Mouse (Mus musculus) heart, embryonic 14.5 days (tissue): ENCODE measurements around the gene Zfp36l1. TPM values are rescaled to one million over a fixed set of nuclear protein-coding genes. Genes with fewer than 3 reads are reported as not detected.
A peak's percentile ranks its signal among the peaks of the same experiment; 100 is the strongest.

Experiments used
- ATAC-seq: fragments of 200-750 bp; cut with Nextera tagmentation; 2 replicates; pipeline ENCODE4 v1.8.0; 2017; ENCODE audit warnings: low read depth, moderate TSS enrichment; ENCODE audit not compliant: insufficient number of reproducible peaks, insufficient read depth, low FRiP score
- H3K27ac ChIP-seq, 2 experiments: fragments of 200-500 bp in 1 of 2; fragments of 300-500 bp in 1 of 2; sonication (generic) in 1 of 2; replicated peaks in 1 of 2; 2 replicates each; pipeline ENCODE4 v1.5.1; 2012 to 2014; ENCODE audit warnings: low read depth in 2 of 2, low read length in 2 of 2, control low read depth in 1 of 2, mild to moderate bottlenecking in 1 of 2, mixed read lengths in 1 of 2; ENCODE audit not compliant: control insufficient read depth in 1 of 2, insufficient read depth in 1 of 2
- H3K27me3 ChIP-seq: fragments of 300-500 bp; sonication (generic); 2 replicates; pipeline ENCODE4 v1.6.1; 2014; ENCODE audit warnings: mild to moderate bottlenecking, low read length, control low read depth; ENCODE audit not compliant: control insufficient read depth, insufficient read depth
- H3K36me3 ChIP-seq: fragments of 300-500 bp; sonication (generic); 2 replicates; pipeline ENCODE4 v1.6.1; 2014; ENCODE audit warnings: mild to moderate bottlenecking, control low read depth, low read length, mixed read lengths; ENCODE audit not compliant: control insufficient read depth, insufficient read depth
- H3K4me1 ChIP-seq, 2 experiments: fragments of 200-500 bp in 1 of 2; fragments of 300-500 bp in 1 of 2; sonication (generic) in 1 of 2; 2 replicates each; pipeline ENCODE4 v1.6.1; 2012 to 2014; ENCODE audit warnings: low read length in 2 of 2, control low read depth in 1 of 2, mixed read lengths in 1 of 2; ENCODE audit not compliant: control insufficient read depth in 2 of 2, insufficient read depth in 2 of 2
- H3K4me2 ChIP-seq: fragments of 300-500 bp; sonication (generic); 2 replicates; pipeline ENCODE4 v1.6.1; 2014; ENCODE audit warnings: mild to moderate bottlenecking, low read length
- H3K4me3 ChIP-seq, 2 experiments: fragments of 200-500 bp in 1 of 2; fragments of 300-500 bp in 1 of 2; sonication (generic) in 1 of 2; 2 replicates each; pipeline ENCODE4 v1.5.1; 2012 to 2014; ENCODE audit warnings: low read length in 2 of 2, mild to moderate bottlenecking in 2 of 2, control low read depth in 1 of 2, low read depth in 1 of 2, moderate library complexity in 1 of 2; ENCODE audit not compliant: control insufficient read depth in 1 of 2, insufficient read depth in 1 of 2
- H3K9ac ChIP-seq: fragments of 300-500 bp; sonication (generic); 2 replicates; pipeline ENCODE4 v1.6.1; 2014; ENCODE audit warnings: mild to moderate bottlenecking, low read length
- H3K9me3 ChIP-seq: fragments of 300-500 bp; sonication (generic); 2 replicates; pipeline ENCODE4 v1.6.1; 2016; ENCODE audit warnings: low read length, control low read depth; ENCODE audit not compliant: control insufficient read depth
- WGBS: fragments of 180-500 bp; shearing (Covaris S2); extraction: QIAGEN DNeasy Blood & Tissue Kit; methylation state at CpG from one replicate; pipeline ENCODE4 v1.1.7; 2014; 5-methylcytosine and 5-hydroxymethylcytosine counted together
- polyA plus RNA-seq: library from polyadenylated mRNA; unstranded; fragments of >200 nt; fragmentation: Nextera tagmentation; extraction: Ambion mirVana; gene quantifications from 2 replicates; pipeline ENCODE4 v1.2.1, GENCODE M21; 2014

Zfp36l1 gene
- polyA plus RNA-seq, 1 experiment from 2014 or later = 125 TPM

DNA sequence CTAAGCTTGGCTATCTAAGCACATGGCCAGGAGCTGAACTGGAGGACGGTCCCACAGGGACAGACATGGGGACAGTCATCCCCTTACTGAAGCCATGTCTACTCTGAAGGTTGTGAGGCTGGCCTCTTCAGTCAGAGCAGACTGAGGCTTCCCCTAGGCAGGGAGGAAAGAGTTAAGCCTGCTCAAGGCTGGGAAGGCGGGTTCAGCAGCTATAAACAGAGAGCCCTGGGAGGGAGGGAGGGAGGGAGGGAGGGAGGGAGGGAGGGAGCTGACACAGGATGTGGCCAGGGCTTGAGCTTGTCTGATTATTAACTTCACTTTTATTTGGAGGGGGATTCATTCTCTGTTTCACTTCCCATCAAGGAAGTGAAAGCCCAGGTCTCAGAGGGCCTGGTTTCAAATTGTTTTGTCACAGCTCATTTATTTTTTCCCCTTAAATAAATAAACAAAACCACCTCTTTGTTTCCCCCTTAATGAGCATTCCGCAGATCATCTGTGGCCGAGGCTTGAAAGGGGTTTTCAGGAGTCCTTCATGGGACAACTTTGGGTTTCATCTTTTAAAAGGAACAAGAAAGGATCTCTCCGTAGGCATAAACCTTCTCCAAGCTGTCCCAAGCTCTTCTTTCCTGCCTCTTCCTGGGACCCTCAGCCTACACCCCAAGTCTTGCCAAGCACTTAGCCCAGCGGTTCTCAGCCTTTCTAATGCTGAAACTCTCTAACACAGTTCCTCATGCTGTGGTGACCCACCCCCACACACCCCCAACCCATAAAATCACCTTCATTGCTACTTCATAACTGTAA is 17.9 kb upstream of the Zfp36l1 start:
- peaks cover 6% of the 10 kb centered on the region for H3K36me3 ChIP-seq
- peaks cover 30 to 33% of the 10 kb centered on the region in 2 experiments for H3K4me1 ChIP-seq
- WGBS = 16% methylated on average over 6 of the region's 6 CpGs
- H3K9me3 ChIP-seq = no peaks in the 10 kb centered on the region
- ATAC-seq = peak; percentile 49; the same call in 1 of the 2 replicates
- H3K27ac ChIP-seq = peak overlapping the region; percentile 97 to 99
- H3K27me3 ChIP-seq = no peaks in the 10 kb centered on the region
- no peak overlapping the region for H3K4me3 ChIP-seq
- peak overlapping the region; percentile 81 for H3K4me2 ChIP-seq
- H3K9ac ChIP-seq = peak overlapping the region; percentile 94

DNA sequence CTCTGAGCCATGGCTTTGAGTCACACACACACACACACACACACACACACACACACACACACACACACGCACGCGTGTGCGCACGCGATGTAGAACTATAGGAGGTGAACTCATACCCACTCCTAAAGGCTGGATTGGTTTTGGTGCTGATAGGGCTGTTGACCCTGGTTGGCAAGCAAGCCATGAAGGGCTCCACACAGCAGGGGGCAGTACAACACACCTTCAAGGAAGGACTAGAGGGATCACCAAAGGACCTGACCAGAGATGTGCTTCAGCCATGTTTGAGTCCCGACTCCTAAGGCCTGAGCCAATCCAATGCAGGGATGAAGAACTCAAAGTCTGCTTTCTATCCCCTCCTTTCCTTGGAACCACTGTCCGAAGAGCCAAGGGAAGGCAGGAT is 16.7 kb upstream of the Zfp36l1 start:
- H3K4me3 ChIP-seq = no peak overlapping the region
- no peak for ATAC-seq
- no peaks in the 10 kb centered on the region for H3K27me3 ChIP-seq
- no peak overlapping the region for H3K9ac ChIP-seq
- H3K27ac ChIP-seq = peak overlapping the region in 1 of 2 experiments; percentile 99; a peak in 2 of 4 replicates
- WGBS = 92% methylated on average over 8 of the region's 8 CpGs
- H3K36me3 ChIP-seq = peaks cover 10% of the 10 kb centered on the region
- no peak overlapping the region for H3K4me2 ChIP-seq
- H3K9me3 ChIP-seq = no peaks in the 10 kb centered on the region
- H3K4me1 ChIP-seq = peaks cover 27 to 28% of the 10 kb centered on the region in 2 experiments

DNA sequence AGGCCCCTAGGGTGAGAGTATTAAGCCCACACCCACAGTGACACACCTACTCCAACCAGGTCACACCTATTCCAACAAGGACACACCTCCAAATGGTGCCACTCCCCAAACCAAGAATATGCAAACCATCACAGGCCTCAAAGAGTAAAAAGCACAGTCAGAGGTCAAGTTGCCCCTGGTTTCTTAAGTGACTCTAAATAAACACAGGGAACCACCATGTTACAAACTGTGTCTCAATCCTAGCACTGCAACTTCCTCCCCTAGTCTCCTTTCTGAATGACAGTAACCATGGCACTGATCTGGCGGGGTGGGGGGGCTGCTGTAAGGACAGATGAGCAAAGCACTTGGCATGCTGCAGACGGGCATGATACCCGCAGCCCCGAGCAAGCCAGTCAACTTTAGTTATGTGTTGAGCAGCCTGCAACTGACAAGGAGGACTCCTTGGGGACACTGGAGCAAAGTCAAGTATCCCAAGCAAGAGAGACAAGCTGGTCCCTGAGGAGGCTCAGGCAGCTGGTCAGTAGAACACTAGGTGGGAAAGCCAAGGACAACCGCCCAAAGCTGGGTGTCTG is 14.5 kb upstream of the Zfp36l1 start:
- no peak for ATAC-seq
- WGBS = 85% methylated on average over 5 of the region's 5 CpGs
- Histone ChIP-seq H3K36me3 (peaks cover 20% of the 10 kb centered on the region), H3K4me3 (no peak overlapping the region), H3K9me3 (no peaks in the 10 kb centered on the region), H3K27me3 (no peaks in the 10 kb centered on the region), H3K4me2 (no peak overlapping the region), H3K27ac (no peak overlapping the region), H3K9ac (no peak overlapping the region), H3K4me1 (peaks cover 41 to 48% of the 10 kb centered on the region in 2 experiments)

DNA sequence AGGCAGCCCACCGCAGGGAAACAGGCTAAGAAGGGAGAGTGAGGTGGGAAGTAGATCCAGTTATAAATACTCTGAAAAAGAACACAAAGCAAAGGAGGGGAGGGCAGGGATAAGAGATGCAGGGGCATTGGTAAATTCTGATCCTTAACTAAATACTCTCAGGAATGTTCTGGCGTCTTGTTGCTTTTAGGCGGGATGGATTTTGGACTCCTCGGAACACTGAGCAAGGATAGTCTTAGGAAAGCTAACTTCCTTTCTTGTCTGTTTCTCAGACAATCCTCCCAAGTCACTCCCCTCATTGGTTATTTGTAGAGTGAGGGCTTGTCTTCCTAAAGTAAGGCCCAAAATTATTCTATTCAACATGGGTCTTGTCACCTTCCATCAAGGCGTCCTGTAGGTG is 12.5 kb upstream of the Zfp36l1 start:
- H3K4me1 ChIP-seq = peaks cover 23 to 38% of the 10 kb centered on the region in 2 experiments
- H3K36me3 ChIP-seq = peaks cover 30% of the 10 kb centered on the region

GRCm38 (mm10) chr12:80124756-80125155 is 11.9 kb upstream of the Zfp36l1 start:
- Histone ChIP-seq H3K27me3 (no peaks in the 10 kb centered on the region), H3K9ac (no peak overlapping the region), H3K4me3 (no peak overlapping the region), H3K4me2 (no peak overlapping the region), H3K36me3 (peaks cover 33% of the 10 kb centered on the region), H3K27ac (no peak overlapping the region), H3K9me3 (no peaks in the 10 kb centered on the region), H3K4me1 (peaks cover 18 to 32% of the 10 kb centered on the region in 2 experiments)
- no peak for ATAC-seq
- 69% methylated on average over 3 of the region's 3 CpGs for WGBS

More for the DNA sequence above, 12.5 kb upstream of the Zfp36l1 start:
- no peak overlapping the region for H3K9ac ChIP-seq
- H3K27me3 ChIP-seq = no peaks in the 10 kb centered on the region
- no peak overlapping the region for H3K4me3 ChIP-seq
- H3K4me2 ChIP-seq = no peak overlapping the region
- H3K27ac ChIP-seq = no peak overlapping the region
- 88% methylated on average over 5 of the region's 5 CpGs for WGBS
- no peaks in the 10 kb centered on the region for H3K9me3 ChIP-seq
- no peak for ATAC-seq

GRCm38 (mm10) chr12:80124211-80124610 is 11.4 kb upstream of the Zfp36l1 start:
- peaks cover 16 to 29% of the 10 kb centered on the region in 2 experiments for H3K4me1 ChIP-seq
- WGBS = 80% methylated on average over 3 of the region's 3 CpGs
- H3K4me3 ChIP-seq = no peak overlapping the region
- peak overlapping the region in 1 of 2 experiments; percentile 70; a peak in 1 of 4 replicates for H3K27ac ChIP-seq
- H3K36me3 ChIP-seq = peaks cover 33% of the 10 kb centered on the region
- H3K27me3 ChIP-seq = no peaks in the 10 kb centered on the region
- no peaks in the 10 kb centered on the region for H3K9me3 ChIP-seq
- ATAC-seq = no peak
- H3K4me2 ChIP-seq = no peak overlapping the region
- no peak overlapping the region for H3K9ac ChIP-seq

GRCm38 (mm10) chr12:80123227-80123803 is 10.5 kb upstream of the Zfp36l1 start:
- ATAC-seq = peak; percentile 67
- Histone ChIP-seq H3K27me3 (no peaks in the 10 kb centered on the region), H3K27ac (peak overlapping the region; percentile 61 to 70), H3K4me1 (peaks cover 16 to 29% of the 10 kb centered on the region in 2 experiments), H3K36me3 (peaks cover 33% of the 10 kb centered on the region), H3K4me2 (no peak overlapping the region), H3K4me3 (no peak overlapping the region), H3K9me3 (no peaks in the 10 kb centered on the region), H3K9ac (peak overlapping the region; percentile 28)
- WGBS = 23% methylated on average over 4 of the region's 4 CpGs
